Mouse (Mus musculus): ENCODE measurements around the gene Myo1d. TPM values are rescaled to one million over a fixed set of nuclear protein-coding genes. Genes with fewer than 3 reads are reported as not detected.

Gene Myo1d
- polyA plus RNA-seq, 1 experiment = 10.8 TPM

DNA sequence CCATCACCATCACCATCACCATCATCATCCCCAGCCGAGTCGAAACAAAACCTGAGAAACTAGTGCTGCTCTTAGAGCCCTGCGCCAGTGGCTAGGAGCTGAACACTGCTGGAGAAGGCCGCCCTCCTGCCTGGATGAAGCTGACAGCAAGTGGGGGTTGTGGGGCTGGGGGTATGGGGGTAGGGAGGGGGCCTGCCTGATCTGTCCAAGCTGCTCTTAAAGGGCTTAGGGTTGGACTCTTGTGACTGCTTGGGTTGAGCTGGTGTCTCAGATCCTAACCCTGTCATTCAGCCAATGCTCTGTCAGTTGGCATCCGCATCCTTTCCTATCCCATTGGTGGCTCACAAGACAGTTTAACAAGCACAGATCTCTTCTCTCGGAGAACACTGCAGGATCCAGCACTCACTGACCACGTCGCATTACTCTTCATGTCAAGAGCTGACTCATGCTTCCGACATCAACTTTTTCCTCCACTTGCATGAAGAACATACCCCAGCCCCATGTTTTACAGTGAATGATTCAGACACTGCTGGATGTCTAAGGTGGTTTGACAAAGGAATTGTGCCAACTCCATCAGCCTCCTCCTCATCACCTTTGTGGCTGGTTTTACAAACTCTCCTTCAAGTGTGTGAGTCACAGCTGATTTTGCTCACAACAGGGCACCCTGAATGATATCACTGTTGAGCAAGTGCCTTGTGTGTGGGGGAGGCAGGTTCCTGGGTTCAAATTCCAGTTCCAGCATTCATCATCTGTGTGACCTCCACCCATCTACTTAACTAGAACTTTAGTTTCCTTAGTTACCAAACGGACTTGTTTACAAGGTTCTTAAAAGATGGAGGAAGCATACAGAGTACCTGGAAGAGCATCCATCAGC, 150.6 kb downstream of the Myo1d start:
- Histone ChIP-seq H3K4me3 (ENCODE audit: insufficient read depth, poor library complexity, severe bottlenecking) (no peak overlapping the region), H3K79me2 (ENCODE audit: control insufficient read depth, insufficient read depth) (no peaks in the 10 kb centered on the region), H3K36me3 (ENCODE audit: control insufficient read depth, insufficient read depth) (no peaks in the 10 kb centered on the region), H3K27me3 (ENCODE audit: control insufficient read depth, insufficient read depth, insufficient read length) (no peaks in the 10 kb centered on the region), H3ac (ENCODE audit: control insufficient read depth, insufficient read length, low read depth) (no peak overlapping the region), H3K79me3 (ENCODE audit: low read depth) (no peaks in the 10 kb centered on the region)
- peak; percentile 40 for TF ChIP-seq CEBPB (IDR thresholded peaks at IDR 0.05; ENCODE audit: low read depth)
- peak; percentile 1 for TF ChIP-seq FOSL1 (IDR thresholded peaks at IDR 0.05; ENCODE audit: insufficient read depth, low read length, poor library complexity, severe bottlenecking)
- TF ChIP-seq CTCF (IDR thresholded peaks at IDR 0.05; ENCODE audit: control insufficient read depth, insufficient read depth, insufficient read length) = no peak

DNA sequence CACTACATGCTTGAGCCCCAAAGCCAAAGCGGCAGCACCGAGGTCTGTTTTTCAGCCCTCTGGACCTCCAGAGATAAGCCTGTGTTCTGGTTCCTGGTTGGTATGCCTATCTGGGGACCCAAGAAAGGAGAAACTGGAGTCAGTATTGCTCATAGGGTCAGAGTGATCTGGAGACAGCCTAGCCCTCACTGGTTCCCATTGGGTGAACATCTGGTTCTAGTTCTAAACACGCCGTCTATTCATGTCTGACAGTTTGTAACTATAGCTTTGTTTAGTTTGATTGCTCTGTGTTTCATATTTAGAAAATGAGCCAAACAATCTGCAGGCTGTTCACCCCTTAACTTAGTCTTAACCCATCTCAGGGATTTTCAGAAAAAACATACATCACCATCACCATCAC, 151.2 kb downstream of the Myo1d start:
- Histone ChIP-seq H3K27me3 (ENCODE audit: control insufficient read depth, insufficient read depth, insufficient read length) (no peaks in the 10 kb centered on the region), H3K79me2 (ENCODE audit: control insufficient read depth, insufficient read depth) (no peaks in the 10 kb centered on the region), H3ac (ENCODE audit: control insufficient read depth, insufficient read length, low read depth) (no peak overlapping the region), H3K4me3 (ENCODE audit: insufficient read depth, poor library complexity, severe bottlenecking) (no peak overlapping the region), H3K36me3 (ENCODE audit: control insufficient read depth, insufficient read depth) (no peaks in the 10 kb centered on the region), H3K79me3 (ENCODE audit: low read depth) (no peaks in the 10 kb centered on the region)
- TF ChIP-seq MYOD1 (IDR thresholded peaks at IDR 0.05; ENCODE audit: control insufficient read depth, insufficient read length, low read depth) (no peak), MYOG (IDR thresholded peaks at IDR 0.05; ENCODE audit: control insufficient read depth, extremely low read depth, insufficient read length) (no peak), FOSL1 (IDR thresholded peaks at IDR 0.05; ENCODE audit: insufficient read depth, low read length, poor library complexity, severe bottlenecking) (no peak), MAX (IDR thresholded peaks at IDR 0.05) (no peak), CTCF (IDR thresholded peaks at IDR 0.05; ENCODE audit: control insufficient read depth, insufficient read depth, insufficient read length) (no peak), USF1 (IDR thresholded peaks at IDR 0.05; ENCODE audit: low read depth) (no peak), CEBPB (IDR thresholded peaks at IDR 0.05; ENCODE audit: low read depth) (no peak)

DNA sequence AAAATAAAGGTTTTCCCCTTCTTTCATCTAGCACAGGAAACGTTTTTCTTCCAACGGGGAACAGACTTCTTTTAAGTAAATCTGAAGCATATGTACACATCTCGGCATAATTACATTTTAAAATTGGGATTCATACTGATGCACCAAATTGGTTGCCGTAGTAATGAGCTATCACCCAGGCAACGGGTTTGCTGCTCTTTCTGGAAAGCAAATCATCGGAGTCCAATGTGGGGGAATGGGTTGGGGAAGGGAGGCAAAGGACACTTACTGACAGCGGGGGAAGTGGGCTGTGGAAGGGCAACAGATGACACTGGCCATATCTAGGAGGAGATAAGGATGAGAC, 156.8 kb downstream of the Myo1d start:
- H3K27me3 ChIP-seq (ENCODE audit: control insufficient read depth, insufficient read depth, insufficient read length) = no peaks in the 10 kb centered on the region
- H3K36me3 ChIP-seq (ENCODE audit: control insufficient read depth, insufficient read depth) = no peaks in the 10 kb centered on the region
- no peaks in the 10 kb centered on the region for H3K79me3 ChIP-seq (ENCODE audit: low read depth)
- H3ac ChIP-seq (ENCODE audit: control insufficient read depth, insufficient read length, low read depth) = no peak overlapping the region
- no peaks in the 10 kb centered on the region for H3K79me2 ChIP-seq (ENCODE audit: control insufficient read depth, insufficient read depth)
- no peak overlapping the region for H3K4me3 ChIP-seq (ENCODE audit: insufficient read depth, poor library complexity, severe bottlenecking)
- no peak for TF ChIP-seq CEBPB (IDR thresholded peaks at IDR 0.05; ENCODE audit: low read depth)
- TF ChIP-seq FOSL1 (IDR thresholded peaks at IDR 0.05; ENCODE audit: insufficient read depth, low read length, poor library complexity, severe bottlenecking) = no peak
- no peak for TF ChIP-seq CTCF (IDR thresholded peaks at IDR 0.05; ENCODE audit: control insufficient read depth, insufficient read depth, insufficient read length)
- no peak for TF ChIP-seq MAX (IDR thresholded peaks at IDR 0.05)
- no peak for TF ChIP-seq USF1 (IDR thresholded peaks at IDR 0.05; ENCODE audit: low read depth)
- TF ChIP-seq MYOG (IDR thresholded peaks at IDR 0.05; ENCODE audit: control insufficient read depth, extremely low read depth, insufficient read length) = no peak
- TF ChIP-seq MYOD1 (IDR thresholded peaks at IDR 0.05; ENCODE audit: control insufficient read depth, insufficient read length, low read depth) = no peak

DNA sequence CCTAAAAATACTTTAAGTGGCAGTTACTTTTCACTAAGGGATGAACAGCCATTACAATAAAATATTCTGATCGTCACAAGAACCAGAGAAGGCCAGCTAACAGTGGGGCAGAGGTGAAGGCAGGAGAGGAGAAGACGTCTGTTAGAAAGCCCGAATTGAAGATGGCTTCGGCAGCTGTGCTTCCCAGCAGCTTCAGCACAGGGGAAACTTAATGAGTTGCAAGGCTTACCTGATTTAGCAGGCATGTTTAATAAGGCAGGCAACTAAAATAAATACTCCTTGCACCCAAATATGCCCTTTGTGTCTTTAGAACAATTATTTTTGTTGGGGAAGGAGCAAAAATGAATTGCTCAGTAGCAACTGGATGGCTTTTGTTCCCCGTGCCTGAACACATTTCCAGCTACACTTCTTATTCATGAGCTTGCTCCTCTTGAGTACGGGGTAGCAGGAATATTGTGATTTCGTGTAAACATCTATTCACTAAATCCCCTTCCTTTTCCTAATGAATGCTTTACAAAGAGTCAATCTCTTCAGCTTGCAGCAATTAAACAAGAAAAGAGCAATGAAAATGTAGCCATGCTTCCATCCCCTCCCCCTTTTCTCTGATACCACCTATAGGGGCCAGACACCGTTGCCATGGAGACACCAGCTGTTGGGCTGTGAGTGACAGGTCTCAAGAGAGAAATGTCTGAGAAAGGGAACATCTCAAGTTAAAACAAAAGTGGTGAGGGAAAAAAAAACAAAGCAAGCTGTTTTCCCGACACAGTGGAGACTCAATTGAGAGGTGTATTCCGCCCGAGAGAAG, 157.4 kb downstream of the Myo1d start:
- H3K79me3 ChIP-seq (ENCODE audit: low read depth) = no peaks in the 10 kb centered on the region
- TF ChIP-seq CEBPB (IDR thresholded peaks at IDR 0.05; ENCODE audit: low read depth) (no peak), MYOG (IDR thresholded peaks at IDR 0.05; ENCODE audit: control insufficient read depth, extremely low read depth, insufficient read length) (no peak), FOSL1 (IDR thresholded peaks at IDR 0.05; ENCODE audit: insufficient read depth, low read length, poor library complexity, severe bottlenecking) (no peak), MYOD1 (IDR thresholded peaks at IDR 0.05; ENCODE audit: control insufficient read depth, insufficient read length, low read depth) (no peak), USF1 (IDR thresholded peaks at IDR 0.05; ENCODE audit: low read depth) (no peak), MAX (IDR thresholded peaks at IDR 0.05) (no peak), CTCF (IDR thresholded peaks at IDR 0.05; ENCODE audit: control insufficient read depth, insufficient read depth, insufficient read length) (no peak)
- no peak overlapping the region for H3ac ChIP-seq (ENCODE audit: control insufficient read depth, insufficient read length, low read depth)
- H3K79me2 ChIP-seq (ENCODE audit: control insufficient read depth, insufficient read depth) = no peaks in the 10 kb centered on the region
- H3K4me3 ChIP-seq (ENCODE audit: insufficient read depth, poor library complexity, severe bottlenecking) = no peak overlapping the region
- no peaks in the 10 kb centered on the region for H3K27me3 ChIP-seq (ENCODE audit: control insufficient read depth, insufficient read depth, insufficient read length)
- H3K36me3 ChIP-seq (ENCODE audit: control insufficient read depth, insufficient read depth) = no peaks in the 10 kb centered on the region

DNA sequence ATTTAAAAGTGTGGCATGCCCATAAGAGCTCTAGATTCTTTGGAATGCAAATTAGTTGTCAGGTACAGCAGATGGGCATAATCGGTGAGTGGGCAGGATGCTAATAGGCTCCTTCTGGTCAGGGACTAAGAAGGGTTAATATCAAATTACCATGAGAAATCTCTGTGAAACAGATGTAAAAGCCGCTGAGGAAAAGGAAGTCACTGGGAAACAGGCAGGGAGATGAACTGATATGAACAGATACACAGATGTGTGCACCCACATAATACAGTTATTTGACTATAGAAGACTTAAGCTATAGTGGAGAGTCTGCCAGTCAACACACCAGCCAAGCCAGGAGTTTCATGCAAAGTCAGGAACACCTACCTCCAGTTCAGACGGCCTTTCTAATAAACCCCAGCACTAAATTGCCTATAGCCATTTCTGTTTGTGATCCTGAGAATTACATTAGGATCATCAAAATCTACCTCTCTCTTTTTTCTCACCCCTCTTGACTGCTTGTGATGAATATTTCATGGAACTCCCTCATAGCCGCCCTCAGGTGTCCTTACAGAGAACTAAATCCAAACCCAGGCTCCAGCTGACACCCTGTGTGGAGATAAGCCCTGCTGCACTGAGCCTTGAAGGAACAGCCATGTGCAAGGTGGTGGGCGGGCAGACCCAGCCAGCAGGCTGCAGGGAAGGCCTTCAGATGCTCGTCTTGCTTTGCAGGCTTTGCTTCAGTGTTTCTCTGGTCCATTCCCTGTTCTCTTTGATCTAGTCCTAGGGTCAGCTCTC, 164.7 kb downstream of the Myo1d start:
- Histone ChIP-seq H3ac (ENCODE audit: control insufficient read depth, insufficient read length, low read depth) (no peak overlapping the region), H3K36me3 (ENCODE audit: control insufficient read depth, insufficient read depth) (no peaks in the 10 kb centered on the region), H3K79me2 (ENCODE audit: control insufficient read depth, insufficient read depth) (no peaks in the 10 kb centered on the region), H3K4me3 (ENCODE audit: insufficient read depth, poor library complexity, severe bottlenecking) (no peak overlapping the region), H3K27me3 (ENCODE audit: control insufficient read depth, insufficient read depth, insufficient read length) (no peaks in the 10 kb centered on the region), H3K79me3 (ENCODE audit: low read depth) (no peaks in the 10 kb centered on the region)
- TF ChIP-seq MYOG (IDR thresholded peaks at IDR 0.05; ENCODE audit: control insufficient read depth, extremely low read depth, insufficient read length) (no peak), MAX (IDR thresholded peaks at IDR 0.05) (no peak), CTCF (IDR thresholded peaks at IDR 0.05; ENCODE audit: control insufficient read depth, insufficient read depth, insufficient read length) (no peak), USF1 (IDR thresholded peaks at IDR 0.05; ENCODE audit: low read depth) (no peak), MYOD1 (IDR thresholded peaks at IDR 0.05; ENCODE audit: control insufficient read depth, insufficient read length, low read depth) (no peak), FOSL1 (IDR thresholded peaks at IDR 0.05; ENCODE audit: insufficient read depth, low read length, poor library complexity, severe bottlenecking) (no peak), CEBPB (IDR thresholded peaks at IDR 0.05; ENCODE audit: low read depth) (no peak)

Data from C2C12 (cell line).